10 mouse cellular contexts compared by ENCODE assay signal in genomic region chr19:41618771-41619385, GRCm38 (mm10). TPM values are rescaled to one million over a fixed set of nuclear protein-coding genes. Genes with fewer than 3 reads are reported as not detected.
DNase-seq lines count a peak whose midpoint lies in the region; ATAC-seq and TF ChIP-seq lines count a peak whose summit lies in the region.
"Had no signal": no experiment of that assay in that cellular context is flagged by ENCODE, and none has a peak within 500 bp of the region (broad histone marks: within the 10 kb centered on the region; RNA-seq: fewer than 3 reads in every experiment).

No protein-coding gene starts in this region.

- no peak overlapping the region for H3K4me3 ChIP-seq in kidney, adult 2 months (ENCODE audit: insufficient read depth, low read depth, low read length)
- no peak overlapping the region for H3K4me3 ChIP-seq in heart, embryonic 13.5 days
- no peak overlapping the region for H3K4me3 ChIP-seq in limb, embryonic 14.5 days (replicated peaks; ENCODE audit: low read length)
- H3K4me3 ChIP-seq in thymus, adult 2 months (ENCODE audit: control insufficient read depth, insufficient read depth, low read length): no peak overlapping the region

- no peak overlapping the region for H3K9ac ChIP-seq in heart, embryonic 13.5 days
- no peak overlapping the region for H3K9ac ChIP-seq in limb, embryonic 14.5 days (ENCODE audit: low read depth, low read length, severe bottlenecking)

- TF ChIP-seq CTCF in kidney, adult 2 months (conservative IDR thresholded peaks at IDR 0.05; ENCODE audit: insufficient read depth, insufficient read length, low read depth, low read length): no peak
- TF ChIP-seq CTCF in thymus, adult 2 months (IDR thresholded peaks at IDR 0.05; ENCODE audit: borderline replicate concordance, control insufficient read depth, extremely low read depth, insufficient read depth, low read length, poor library complexity): no peak

- intact Hi-C loops in left cerebral cortex, postnatal 10 days (cut with DNase I): no loop called here

- H3K27me3 ChIP-seq in kidney, adult 2 months (replicated peaks; ENCODE audit: control insufficient read depth, insufficient read depth, low read length): no peaks in the 10 kb centered on the region
- peaks cover 16% of the 10 kb centered on the region for H3K27me3 ChIP-seq in heart, embryonic 13.5 days (replicated peaks)
- no peaks in the 10 kb centered on the region for H3K27me3 ChIP-seq in limb, embryonic 14.5 days (ENCODE audit: control insufficient read depth, insufficient read depth, low read length)
- H3K27me3 ChIP-seq in thymus, adult 2 months (ENCODE audit: control insufficient read depth, insufficient read depth, low read length): no peaks in the 10 kb centered on the region

- H3K27ac ChIP-seq in kidney, adult 2 months (ENCODE audit: insufficient read depth, low read depth, low read length): no peak overlapping the region
- peak overlapping the region; percentile 40 for H3K27ac ChIP-seq in heart, embryonic 13.5 days (replicated peaks)
- no peak overlapping the region for H3K27ac ChIP-seq in limb, embryonic 14.5 days (replicated peaks; ENCODE audit: low read depth, low read length)
- H3K27ac ChIP-seq in thymus, adult 2 months (ENCODE audit: control insufficient read depth, insufficient read depth, low read length): no peak overlapping the region

- H3K36me3 ChIP-seq in kidney, adult 2 months (ENCODE audit: control insufficient read depth, insufficient read depth, low read length): no peaks in the 10 kb centered on the region
- no peaks in the 10 kb centered on the region for H3K36me3 ChIP-seq in heart, embryonic 13.5 days
- no peaks in the 10 kb centered on the region for H3K36me3 ChIP-seq in limb, embryonic 14.5 days (ENCODE audit: control insufficient read depth, insufficient read depth, low read length)
- no peaks in the 10 kb centered on the region for H3K36me3 ChIP-seq in thymus, adult 2 months (ENCODE audit: control insufficient read depth, insufficient read depth, low read length)

- WGBS in kidney, adult 2 months: 25% methylated on average over 19 of the region's 19 CpGs
- 50% methylated on average over 19 of the region's 19 CpGs for WGBS in heart, embryonic 13.5 days
- 36% methylated on average over 19 of the region's 19 CpGs for WGBS in limb, embryonic 14.5 days
- WGBS in thymus, adult 2 months: 48% methylated on average over 19 of the region's 19 CpGs

- H3K9me3 ChIP-seq in heart, embryonic 13.5 days: no peaks in the 10 kb centered on the region
- H3K9me3 ChIP-seq in limb, embryonic 14.5 days (ENCODE audit: control insufficient read depth, low read length): no peaks in the 10 kb centered on the region

- no peak for ATAC-seq in heart, embryonic 13.5 days (ENCODE audit: extremely low read depth, insufficient number of reproducible peaks, low FRiP score, low TSS enrichment)
- ATAC-seq in limb, embryonic 14.5 days (ENCODE audit: low FRiP score, low read depth): no peak

- no peaks in the 10 kb centered on the region for H3K4me1 ChIP-seq in kidney, adult 2 months (ENCODE audit: control insufficient read depth, insufficient read depth, low read length)
- peaks cover 29% of the 10 kb centered on the region for H3K4me1 ChIP-seq in heart, embryonic 13.5 days
- H3K4me1 ChIP-seq in limb, embryonic 14.5 days (ENCODE audit: control insufficient read depth, insufficient read depth, low read length): peaks cover 11% of the 10 kb centered on the region
- peaks cover 20% of the 10 kb centered on the region for H3K4me1 ChIP-seq in thymus, adult 2 months (replicated peaks; ENCODE audit: control insufficient read depth, insufficient read depth, low read length)

- DNase-seq in kidney, adult 2 months: peak; percentile 9
- no peak for DNase-seq in kidney, adult 18-20 months
- peak; percentile 83 for DNase-seq in gastrocnemius, adult 18-20 months (ENCODE audit: low spot score)
- DNase-seq in limb, embryonic 14.5 days (ENCODE audit: low spot score): peak; percentile 26
- DNase-seq in thymus, adult 2 months: no peak
- no peak for DNase-seq in left cerebral cortex, postnatal 10 days (ENCODE audit: extremely low spot score in 1 of 2, low spot score in 2 of 2)
- no peak for DNase-seq in cerebellum, postnatal 25 days
- DNase-seq: lung, postnatal 4 days had no signal

- peak overlapping the region; percentile 27 for H3K4me2 ChIP-seq in heart, embryonic 13.5 days
- no peak overlapping the region for H3K4me2 ChIP-seq in limb, embryonic 14.5 days (replicated peaks; ENCODE audit: low read depth, low read length, severe bottlenecking)
- H3K4me2 ChIP-seq: liver, embryonic 11.5 days had no signal

- no peak for TF ChIP-seq POLR2A in kidney, adult 2 months (IDR thresholded peaks at IDR 0.05; ENCODE audit: low read depth, low read length)
- no peak for TF ChIP-seq POLR2A in limb, embryonic 14.5 days (IDR thresholded peaks at IDR 0.05; ENCODE audit: borderline replicate concordance, extremely low read depth, insufficient read depth, insufficient read length)
- TF ChIP-seq POLR2A in thymus, adult 2 months (IDR thresholded peaks at IDR 0.05; ENCODE audit: control insufficient read depth, extremely low read depth, insufficient read depth, low read length, poor library complexity): no peak

RNA-seq across cellular contexts. Expression of gene Gm340, which starts 36.7 kb away (rescaled TPM):
- polyA plus RNA-seq in kidney, adult 2 months (2012; rRNA removed): 1.3 and 1.4 TPM in 2 replicates
- total RNA-seq in gastrocnemius, adult 18-20 months (2021): 1 to 10 TPM; 4.3 to 5.6 TPM
- polyA plus RNA-seq in heart, embryonic 13.5 days (2015; fragmentation: Nextera tagmentation; extraction: Ambion mirVana): 1.5 and 1.7 TPM in 2 replicates
- polyA plus RNA-seq in limb, embryonic 14.5 days (2012; rRNA removed): 1.5 and 2.0 TPM in 2 replicates
- polyA plus RNA-seq in limb, embryonic 14.5 days (2014; fragmentation: Nextera tagmentation; extraction: Ambion mirVana): 3.1 and 3.9 TPM in 2 replicates
- polyA plus RNA-seq in thymus, adult 2 months (2012; rRNA removed): 2.8 and 3.0 TPM in 2 replicates
- 10 to 100 TPM in 1 of 2 experiments, 1 to 10 TPM in 1; 9.8 to 10.8 TPM for total RNA-seq in left cerebral cortex, postnatal 10 days (2021)

Comparison
In these comparisons a context has a peak if more than half of its experiments do, and no peak if none do; other contexts are left out.
1. DNase-seq: peak in kidney, adult 2 months (single experiment), gastrocnemius, adult 18-20 months (single experiment) and limb, embryonic 14.5 days (single experiment); none in kidney, adult 18-20 months (single experiment), thymus, adult 2 months (single experiment), left cerebral cortex, postnatal 10 days (0 of 2) and cerebellum, postnatal 25 days (0 of 2).